Mouse (Mus musculus): ENCODE results near the gene Omt2a.

- TF ChIP-seq CTCF (IDR thresholded peaks at IDR 0.05; ENCODE audit: extremely low read depth, insufficient read length, insufficient replicate concordance, low read depth, low read length) (no peak), POLR2A (IDR thresholded peaks at IDR 0.05; ENCODE audit: low read depth, low read length) (no peak)
Measured at GRCm38 (mm10) chr9:78314696-78315095, at the start of gene Omt2a.
